Mouse (Mus musculus): ENCODE measurements at regions not wholly inside any gene's neighbourhood (a gene's known extent, or its start where the extent isn't known, plus 50 kb on each side); places are given as distances from the start of the nearest gene placed in this dataset.

GRCm38 (mm10) chr1:151112390-151112789, 69.9 kb upstream of the Gm47985 start:
- TF ChIP-seq POLR2A (IDR thresholded peaks at IDR 0.05; ENCODE audit: borderline replicate concordance, low read depth, low read length) (no peak), CTCF (IDR thresholded peaks at IDR 0.05; ENCODE audit: low read depth, low read length) (no peak)

Measured in bone marrow macrophage, adult 2 months (primary cell).